Mouse (Mus musculus): ENCODE measurements at regions not wholly inside any gene's neighbourhood (a gene's known extent, or its start where the extent isn't known, plus 50 kb on each side); places are given as distances from the start of the nearest gene placed in this dataset.

DNA sequence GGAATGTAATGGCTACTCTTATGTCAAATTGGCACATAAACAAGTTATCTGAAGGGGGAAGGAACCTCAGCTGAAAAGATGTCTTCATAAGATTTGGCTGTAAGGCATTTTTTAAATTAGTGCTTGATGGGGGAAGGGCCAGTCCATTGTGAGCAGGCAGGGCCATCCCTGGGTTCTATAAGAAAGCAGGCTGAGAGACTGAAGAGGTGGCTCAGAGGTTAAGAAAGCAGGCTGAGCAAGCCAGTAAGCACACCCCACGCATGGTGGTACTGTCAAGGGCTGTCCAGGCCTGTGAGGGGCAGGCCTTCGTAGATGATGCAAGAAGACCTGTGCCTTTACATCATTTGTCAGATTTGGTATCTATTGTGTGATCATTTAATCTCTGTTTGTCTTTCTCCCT, 147.0 kb downstream of the Bod1 start:
- no peak overlapping the region for H3K4me2 ChIP-seq
- H3K36me3 ChIP-seq, result no peaks in the 10 kb centered on the region
- no peak for ATAC-seq (ENCODE audit: insufficient number of reproducible peaks, low FRiP score, low TSS enrichment, low read depth)
- H3K9me3 ChIP-seq, result no peaks in the 10 kb centered on the region
- H3K27me3 ChIP-seq, result no peaks in the 10 kb centered on the region
- H3K9ac ChIP-seq, result no peak overlapping the region
- no peak overlapping the region for H3K27ac ChIP-seq
- 74% methylated on average over 2 of the region's 2 CpGs for WGBS
- H3K4me3 ChIP-seq, result no peak overlapping the region
- no peaks in the 10 kb centered on the region for H3K4me1 ChIP-seq

- H3K27ac ChIP-seq, result no peak overlapping the region
- no peaks in the 10 kb centered on the region for H3K4me1 ChIP-seq
- no peak for ATAC-seq (ENCODE audit: insufficient number of reproducible peaks, low FRiP score, low TSS enrichment, low read depth)
- 84% methylated on average over 2 of the region's 2 CpGs for WGBS
- no peaks in the 10 kb centered on the region for H3K9me3 ChIP-seq
- H3K36me3 ChIP-seq, result no peaks in the 10 kb centered on the region
- no peaks in the 10 kb centered on the region for H3K27me3 ChIP-seq
- no peak overlapping the region for H3K4me2 ChIP-seq
- H3K4me3 ChIP-seq, result no peak overlapping the region
- no peak overlapping the region for H3K9ac ChIP-seq
Observed at GRCm38 (mm10) chr11:31524065-31524618, 147.5 kb downstream of the Bod1 start.

- Histone ChIP-seq H3K4me2 (no peak overlapping the region), H3K36me3 (no peaks in the 10 kb centered on the region), H3K27ac (no peak overlapping the region), H3K9me3 (no peaks in the 10 kb centered on the region), H3K9ac (no peak overlapping the region), H3K4me1 (no peaks in the 10 kb centered on the region), H3K27me3 (no peaks in the 10 kb centered on the region), H3K4me3 (no peak overlapping the region)
- WGBS, result 76% methylated on average over 2 of the region's 2 CpGs
- ATAC-seq (ENCODE audit: insufficient number of reproducible peaks, low FRiP score, low TSS enrichment, low read depth), result no peak
Observed at GRCm38 (mm10) chr11:31522127-31522526, 149.6 kb downstream of the Bod1 start.

DNA sequence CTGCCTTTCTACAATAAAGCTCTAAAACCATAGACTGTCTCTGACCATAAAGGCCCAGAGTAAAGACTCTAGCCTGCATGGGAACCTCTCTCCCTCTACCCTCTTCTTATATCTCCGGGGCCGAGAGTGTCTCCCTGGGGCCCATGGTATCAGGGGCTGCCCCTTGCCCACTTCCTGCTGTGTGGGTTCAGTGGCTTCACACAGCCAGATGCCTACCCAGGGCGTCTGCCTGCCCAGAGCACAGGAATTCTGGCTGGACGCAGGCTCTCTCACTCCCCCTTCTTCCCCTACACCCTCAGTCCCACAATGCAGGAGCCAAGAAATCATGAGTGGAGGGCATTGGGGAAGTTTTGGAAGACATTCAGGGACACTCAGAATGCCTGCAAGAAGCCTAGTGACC, 150.8 kb downstream of the Bod1 start:
- Histone ChIP-seq H3K9ac (no peak overlapping the region), H3K27ac (no peak overlapping the region), H3K4me1 (no peaks in the 10 kb centered on the region), H3K4me3 (no peak overlapping the region), H3K36me3 (no peaks in the 10 kb centered on the region), H3K4me2 (no peak overlapping the region), H3K27me3 (no peaks in the 10 kb centered on the region), H3K9me3 (no peaks in the 10 kb centered on the region)
- ATAC-seq (ENCODE audit: insufficient number of reproducible peaks, low FRiP score, low TSS enrichment, low read depth), result no peak
- 66% methylated on average over 4 of the region's 4 CpGs for WGBS

- no peaks in the 10 kb centered on the region for H3K27me3 ChIP-seq
- H3K9me3 ChIP-seq, result no peaks in the 10 kb centered on the region
- 76% methylated on average over 5 of the region's 5 CpGs for WGBS
- no peak overlapping the region for H3K27ac ChIP-seq
- H3K9ac ChIP-seq, result no peak overlapping the region
- no peak overlapping the region for H3K4me2 ChIP-seq
- ATAC-seq (ENCODE audit: insufficient number of reproducible peaks, low FRiP score, low TSS enrichment, low read depth), result no peak
- H3K36me3 ChIP-seq, result no peaks in the 10 kb centered on the region
- H3K4me3 ChIP-seq, result no peak overlapping the region
- H3K4me1 ChIP-seq, result no peaks in the 10 kb centered on the region
Observed at GRCm38 (mm10) chr11:31503239-31503916, 133.5 kb upstream of the Stc2 start.

GRCm38 (mm10) chr11:31485429-31485828, 115.6 kb upstream of the Stc2 start:
- H3K4me2 ChIP-seq, result no peak overlapping the region
- no peaks in the 10 kb centered on the region for H3K9me3 ChIP-seq

GRCm38 (mm10) chr11:31481057-31481340, 111.1 kb upstream of the Stc2 start:
- Histone ChIP-seq H3K9ac (no peak overlapping the region), H3K4me2 (no peak overlapping the region), H3K9me3 (no peaks in the 10 kb centered on the region), H3K27me3 (no peaks in the 10 kb centered on the region), H3K4me3 (no peak overlapping the region), H3K36me3 (no peaks in the 10 kb centered on the region), H3K27ac (no peak overlapping the region), H3K4me1 (no peaks in the 10 kb centered on the region)
- no peak for ATAC-seq (ENCODE audit: insufficient number of reproducible peaks, low FRiP score, low TSS enrichment, low read depth)
- 84% methylated on average over 1 of the region's 1 CpGs for WGBS

More at GRCm38 (mm10) chr11:31485429-31485828, 115.6 kb upstream of the Stc2 start:
- no peaks in the 10 kb centered on the region for H3K4me1 ChIP-seq
- ATAC-seq (ENCODE audit: insufficient number of reproducible peaks, low FRiP score, low TSS enrichment, low read depth), result no peak
- 60% methylated on average over 4 of the region's 4 CpGs for whole genome bisulfite sequencing
- no peaks in the 10 kb centered on the region for H3K36me3 ChIP-seq
- H3K4me3 ChIP-seq, result no peak overlapping the region
- no peaks in the 10 kb centered on the region for H3K27me3 ChIP-seq
- no peak overlapping the region for H3K27ac ChIP-seq
- H3K9ac ChIP-seq, result no peak overlapping the region

DNA sequence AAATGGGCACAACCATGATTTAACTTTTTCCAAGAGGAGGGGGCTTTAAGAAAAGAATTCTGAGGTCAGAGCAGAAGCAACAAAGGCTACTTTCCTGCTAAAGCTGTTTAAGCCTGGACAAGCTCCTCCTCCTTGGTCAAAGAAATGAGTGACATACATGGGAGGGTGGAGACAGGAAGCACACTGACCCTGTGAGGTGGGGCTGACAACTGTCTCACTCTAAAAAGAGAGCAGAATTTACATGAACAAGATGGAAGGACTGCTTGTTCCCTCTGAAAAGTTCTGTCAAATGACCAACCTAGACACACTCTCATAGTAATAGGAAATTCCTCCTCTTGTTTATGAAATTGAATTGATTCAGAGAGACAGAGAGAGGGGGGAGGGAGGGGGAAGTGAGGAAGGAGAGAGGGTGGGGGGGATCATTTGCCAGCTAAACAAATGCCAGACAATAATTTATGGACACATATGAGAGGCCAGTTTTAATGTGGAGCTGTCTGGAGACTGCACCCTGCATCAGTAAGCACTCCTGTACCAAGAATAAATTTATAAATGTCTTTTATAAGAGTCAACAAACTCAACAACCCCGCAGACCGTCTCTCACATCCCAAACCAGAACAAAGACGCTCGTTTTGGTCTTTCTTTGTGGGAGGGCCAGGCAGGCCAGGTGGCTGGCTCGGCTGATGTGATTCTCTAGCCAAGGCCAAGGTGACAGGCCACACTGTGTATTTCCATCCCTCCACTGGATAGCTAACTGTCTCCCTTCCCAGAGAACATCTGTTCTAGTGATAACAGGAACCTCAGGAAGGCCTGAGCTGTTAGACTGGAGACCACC, 110.6 kb upstream of the Stc2 start:
- Histone ChIP-seq H3K36me3 (no peaks in the 10 kb centered on the region), H3K4me1 (no peaks in the 10 kb centered on the region), H3K27ac (no peak overlapping the region), H3K9me3 (no peaks in the 10 kb centered on the region), H3K27me3 (no peaks in the 10 kb centered on the region), H3K4me2 (no peak overlapping the region), H3K4me3 (no peak overlapping the region), H3K9ac (no peak overlapping the region)
- no peak for ATAC-seq (ENCODE audit: insufficient number of reproducible peaks, low FRiP score, low TSS enrichment, low read depth)
- WGBS, result 77% methylated on average over 5 of the region's 5 CpGs

GRCm38 (mm10) chr11:31477763-31478162, 107.9 kb upstream of the Stc2 start:
- Histone ChIP-seq H3K4me3 (no peak overlapping the region), H3K36me3 (no peaks in the 10 kb centered on the region), H3K4me2 (no peak overlapping the region), H3K9ac (no peak overlapping the region), H3K27ac (no peak overlapping the region), H3K4me1 (no peaks in the 10 kb centered on the region), H3K27me3 (no peaks in the 10 kb centered on the region), H3K9me3 (no peaks in the 10 kb centered on the region)
- ATAC-seq (ENCODE audit: insufficient number of reproducible peaks, low FRiP score, low TSS enrichment, low read depth), result no peak; the same call in 1 of the 2 replicates
- 66% methylated on average over 1 of the region's 1 CpGs for WGBS

GRCm38 (mm10) chr11:31477104-31477503, 107.2 kb upstream of the Stc2 start:
- 72% methylated on average over 3 of the region's 3 CpGs for WGBS
- Histone ChIP-seq H3K4me2 (no peak overlapping the region), H3K4me3 (no peak overlapping the region), H3K36me3 (no peaks in the 10 kb centered on the region), H3K4me1 (no peaks in the 10 kb centered on the region), H3K27ac (no peak overlapping the region), H3K9me3 (no peaks in the 10 kb centered on the region), H3K9ac (no peak overlapping the region), H3K27me3 (no peaks in the 10 kb centered on the region)
- ATAC-seq (ENCODE audit: insufficient number of reproducible peaks, low FRiP score, low TSS enrichment, low read depth), result no peak

DNA sequence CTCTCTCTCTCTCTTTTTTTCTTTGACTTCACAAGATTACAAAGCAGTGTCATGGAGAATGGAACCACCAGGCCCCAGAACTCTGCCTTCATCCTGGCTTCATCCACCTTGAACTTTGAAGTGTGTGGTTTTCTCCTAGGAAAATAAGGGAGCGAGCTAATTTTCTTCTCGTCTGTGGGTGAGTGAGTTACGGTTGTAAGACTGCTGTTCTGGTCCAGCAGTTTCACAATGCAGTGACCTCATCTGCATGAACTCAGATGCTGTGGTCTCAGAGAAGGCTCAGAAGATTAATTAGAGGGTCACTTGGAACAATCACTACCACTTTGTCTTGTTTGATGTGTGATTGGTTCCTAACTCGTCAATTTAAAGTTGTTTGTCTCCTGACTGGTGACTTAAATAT, 103.1 kb upstream of the Stc2 start:
- no peaks in the 10 kb centered on the region for H3K27me3 ChIP-seq
- ATAC-seq (ENCODE audit: insufficient number of reproducible peaks, low FRiP score, low TSS enrichment, low read depth), result no peak
- 56% methylated on average over 4 of the region's 4 CpGs for whole genome bisulfite sequencing

DNA sequence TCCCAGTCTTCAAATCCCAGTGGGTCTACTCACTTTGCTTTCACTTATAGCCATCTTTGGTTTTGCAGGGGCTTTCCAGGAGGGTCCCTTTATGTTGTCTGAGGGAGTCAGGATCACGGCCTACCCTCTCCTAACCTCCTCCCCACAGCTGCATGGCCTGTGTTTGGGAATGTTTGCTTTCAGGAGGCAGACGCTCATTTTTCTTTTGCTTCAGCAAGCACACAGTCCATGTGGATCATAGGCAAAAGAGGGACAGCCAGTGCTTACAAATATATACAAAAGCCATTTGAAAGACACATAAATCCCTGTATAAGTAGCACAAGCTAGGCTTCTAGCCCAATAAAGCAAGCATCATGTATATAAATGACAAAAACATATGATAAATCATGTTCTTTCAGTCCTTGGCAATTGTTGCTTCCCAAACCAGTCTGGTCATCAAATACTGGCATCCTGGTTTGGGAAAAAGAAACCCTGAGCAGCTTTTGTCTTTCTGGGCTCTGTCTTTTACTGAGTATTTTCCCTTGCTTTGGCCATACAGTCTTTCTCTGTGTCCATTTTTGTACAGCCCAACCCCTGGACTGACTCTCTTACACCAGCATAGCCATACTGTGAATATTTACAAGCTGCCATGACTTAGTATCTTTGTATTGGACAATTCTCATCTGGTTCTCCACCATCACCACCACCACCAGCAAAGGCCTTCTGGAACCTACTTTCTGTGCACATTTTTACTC, 101.0 kb upstream of the Stc2 start:
- no peaks in the 10 kb centered on the region for H3K4me1 ChIP-seq
- H3K36me3 ChIP-seq, result no peaks in the 10 kb centered on the region
- H3K27ac ChIP-seq, result no peak overlapping the region
- no peaks in the 10 kb centered on the region for H3K9me3 ChIP-seq
- no peak for ATAC-seq (ENCODE audit: insufficient number of reproducible peaks, low FRiP score, low TSS enrichment, low read depth)
- no peaks in the 10 kb centered on the region for H3K27me3 ChIP-seq
- H3K4me2 ChIP-seq, result no peak overlapping the region
- H3K9ac ChIP-seq, result no peak overlapping the region
- WGBS, result 73% methylated on average over 2 of the region's 2 CpGs
- H3K4me3 ChIP-seq, result no peak overlapping the region

More for the DNA sequence above, 103.1 kb upstream of the Stc2 start:
- H3K4me1 ChIP-seq, result no peaks in the 10 kb centered on the region
- H3K4me2 ChIP-seq, result no peak overlapping the region
- no peak overlapping the region for H3K4me3 ChIP-seq
- H3K27ac ChIP-seq, result no peak overlapping the region
- no peak overlapping the region for H3K9ac ChIP-seq
- H3K36me3 ChIP-seq, result no peaks in the 10 kb centered on the region
- no peaks in the 10 kb centered on the region for H3K9me3 ChIP-seq
